Mouse (Mus musculus) heart, adult 2 months (tissue): ENCODE measurements around the gene Ankdd1a.

ENCODE experiments used
- CTCF ChIP-seq: fragments of 200-600 bp; IDR thresholded peaks from 2 replicates; pipeline ENCODE4 v1.8.1; 2022; ENCODE audit warnings: antibody characterized with exemption, mild to moderate bottlenecking, moderate library complexity
- EP300 ChIP-seq: fragments of 200-500 bp; IDR thresholded peaks from 2 replicates; pipeline ENCODE4 v1.6.1; 2011; ENCODE audit warnings: low read depth, low read length, control low read depth; ENCODE audit not compliant: insufficient read depth

GRCm38 (mm10) chr9:65548311-65548710 is 28.3 kb upstream of the Ankdd1a start:
- TF ChIP-seq CTCF = no peak
- TF ChIP-seq EP300 = no peak
